Mouse (Mus musculus) brain, embryonic 18.5 days (tissue): Measurements from ENCODE around the gene Klrb1c.
"Not testable (repeated sequence)": the region's sequence is repeated elsewhere in the genome, so short reads cannot be mapped to it uniquely, and the experiment has no call there.

ENCODE experiments used
- DNase-seq: peaks from one replicate; pipeline ENCODE4 v3.0.0-alpha.2; 2012; ENCODE audit warnings: low read depth, low spot score

Klrb1c gene

GRCm38 (mm10) chr6:128755402-128755763, 33.6 kb downstream of the Klrb1c start:
- not testable (repeated sequence) for DNase-seq

DNA sequence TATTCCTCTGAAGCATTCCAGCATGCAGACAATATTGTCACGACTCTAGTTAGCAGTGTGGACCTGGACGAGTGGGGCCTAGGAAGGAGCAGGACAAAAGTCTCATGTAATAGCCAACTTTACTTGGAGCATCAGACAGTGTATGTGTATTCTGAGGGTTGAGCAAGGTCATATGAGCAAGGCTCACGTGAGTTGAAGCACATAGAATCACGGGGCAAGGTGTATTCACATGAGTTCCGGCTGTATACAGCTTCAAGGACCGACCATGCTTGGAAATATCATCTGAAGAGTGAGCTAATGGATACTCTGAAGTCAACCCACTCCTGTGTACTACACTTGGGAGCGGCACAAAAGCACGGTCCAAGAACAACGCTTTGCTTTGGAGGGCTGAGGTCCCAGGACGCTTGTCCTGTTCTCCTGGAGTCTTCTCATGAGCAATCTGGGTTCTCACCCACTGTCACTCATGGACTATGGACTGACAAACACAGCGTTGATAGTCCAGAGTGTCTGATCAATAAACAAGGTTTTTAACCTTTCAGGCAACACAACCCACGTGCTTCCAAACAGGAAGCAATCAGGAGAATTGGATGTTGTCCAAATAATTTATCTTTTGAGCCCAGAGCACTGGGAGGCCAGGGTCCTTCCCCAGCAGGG, 34.1 kb downstream of the Klrb1c start:
- DNase-seq, result not testable (repeated sequence)

- DNase-seq, result not testable (repeated sequence)
Measured at GRCm38 (mm10) chr6:128754265-128754664, 34.8 kb downstream of the Klrb1c start.

DNA sequence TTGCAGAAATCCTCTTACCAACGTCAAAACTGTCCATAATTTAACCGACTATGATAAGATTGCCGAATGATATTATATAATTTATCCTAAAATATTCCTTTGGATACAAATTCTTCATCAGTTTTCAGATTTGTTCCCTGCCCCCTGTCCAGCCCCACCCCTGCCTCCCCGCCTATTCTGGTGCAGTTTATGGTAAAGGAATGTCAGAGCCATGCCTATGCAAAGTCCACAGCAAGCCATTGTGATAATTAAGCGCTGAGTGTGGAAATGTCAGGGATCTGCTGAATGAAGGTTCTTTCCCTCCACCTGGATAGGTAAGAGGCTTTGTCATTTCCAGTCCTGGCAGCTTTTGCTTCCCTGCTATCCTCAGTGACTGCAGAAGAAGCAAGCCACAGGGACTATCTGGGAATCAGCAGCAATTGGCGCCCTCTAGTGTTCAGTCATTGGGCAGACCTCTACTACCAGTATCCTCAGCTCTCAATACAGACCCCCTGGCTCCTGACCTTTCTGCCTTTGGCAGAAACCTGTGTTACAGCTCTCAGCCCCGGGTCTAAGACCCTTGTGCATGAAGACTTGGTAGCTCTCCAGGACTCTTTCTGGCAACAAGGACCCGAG, 35.3 kb downstream of the Klrb1c start:
- DNase-seq, result peak; percentile 56

GRCm38 (mm10) chr6:128747006-128747405, 42.0 kb downstream of the Klrb1c start:
- not testable (repeated sequence) for DNase-seq

DNA sequence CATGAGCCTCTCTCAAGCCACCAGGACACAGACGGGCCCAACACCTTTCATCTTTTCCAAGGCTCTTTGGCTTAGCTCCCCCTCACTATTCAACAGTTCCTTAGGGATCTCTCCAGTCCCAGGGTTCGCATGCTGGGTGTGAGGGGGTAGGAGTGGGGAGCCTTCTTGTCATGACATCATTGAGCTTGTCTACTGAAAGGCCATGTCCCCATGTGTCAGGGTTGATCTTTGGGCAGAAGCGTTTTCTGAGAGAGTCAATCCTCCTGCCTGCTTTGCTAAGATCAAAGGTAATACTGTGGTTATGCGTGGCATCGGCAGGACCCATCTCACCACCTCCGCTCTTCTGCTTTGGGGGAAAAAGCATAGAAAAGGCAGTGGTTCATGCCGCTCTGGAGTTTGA, 51.6 kb downstream of the Klrb1c start:
- no peak for DNase-seq

DNA sequence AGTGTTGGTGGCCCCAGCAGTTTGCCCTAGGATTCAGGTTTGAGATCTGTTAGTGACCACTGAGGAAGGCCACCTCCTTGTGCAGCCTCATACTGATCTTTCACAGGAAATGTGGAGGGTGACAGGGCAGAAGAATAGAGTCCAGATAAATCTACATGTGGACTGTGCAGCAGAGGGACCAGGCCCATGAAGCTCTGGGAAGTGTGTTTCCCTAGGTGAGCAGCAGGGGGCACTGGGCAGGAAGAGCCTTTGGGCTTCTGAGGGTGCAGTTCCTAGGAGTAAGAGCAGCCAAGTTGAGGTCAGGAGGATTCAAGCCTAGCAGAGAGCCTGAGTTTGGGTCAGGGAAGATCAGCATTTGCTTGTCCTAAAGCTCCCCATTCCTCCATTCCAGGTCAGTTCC, 52.9 kb downstream of the Klrb1c start:
- no peak for DNase-seq

- DNase-seq, result no peak
Measured at GRCm38 (mm10) chr6:128734896-128735295, 54.1 kb downstream of the Klrb1c start.

GRCm38 (mm10) chr6:128733908-128734679, 54.9 kb downstream of the Klrb1c start:
- DNase-seq, result no peak

- no peak for DNase-seq
Measured at GRCm38 (mm10) chr6:128732032-128732431, 57.0 kb downstream of the Klrb1c start.
